Mouse (Mus musculus) limb, embryonic 10.5 days (tissue): ENCODE data around the gene St6galnac4. TPM values are rescaled to one million over a fixed set of nuclear protein-coding genes. Genes with fewer than 3 reads are reported as not detected.

ENCODE experiments used
- DNase-seq: peaks from one replicate; pipeline ENCODE4 v3.0.0-alpha.2; 2017; ENCODE audit warnings: low spot score
- H3K27ac ChIP-seq: fragments of 300-500 bp; sonication (generic); 2 replicates; pipeline ENCODE4 v1.5.1; 2016; ENCODE audit warnings: mild to moderate bottlenecking
- H3K27me3 ChIP-seq: fragments of 300-500 bp; sonication (generic); 2 replicates; pipeline ENCODE4 v1.6.1; 2016; ENCODE audit warnings: low read depth, mild to moderate bottlenecking; ENCODE audit not compliant: poor library complexity, severe bottlenecking
- H3K36me3 ChIP-seq: fragments of 300-500 bp; sonication (generic); 2 replicates; pipeline ENCODE4 v1.6.1; 2016; ENCODE audit warnings: mild to moderate bottlenecking, moderate library complexity
- H3K4me1 ChIP-seq: fragments of 300-500 bp; sonication (generic); 2 replicates; pipeline ENCODE4 v1.6.1; 2016
- H3K4me3 ChIP-seq: fragments of 300-500 bp; sonication (generic); 2 replicates; pipeline ENCODE4 v1.5.1; 2016; ENCODE audit warnings: mild to moderate bottlenecking, moderate library complexity
- H3K9me3 ChIP-seq: fragments of 300-500 bp; sonication (generic); replicated peaks from 2 replicates; pipeline ENCODE4 v1.6.1; 2016; ENCODE audit warnings: mild to moderate bottlenecking
- WGBS: fragments of 180-500 bp; shearing (Covaris S2); methylation state at CpG from one replicate; pipeline ENCODE4 v1.1.7; 2016; 5-methylcytosine and 5-hydroxymethylcytosine counted together
- polyA plus RNA-seq: library from polyadenylated mRNA; unstranded; fragments of >200 nt; fragmentation: Nextera tagmentation; extraction: Ambion mirVana; gene quantifications from 2 replicates; pipeline ENCODE4 v1.2.1, GENCODE M21; 2016

St6galnac4 gene
- polyA plus RNA-seq, 1 experiment from 2014 or later = 26.1 TPM

DNA sequence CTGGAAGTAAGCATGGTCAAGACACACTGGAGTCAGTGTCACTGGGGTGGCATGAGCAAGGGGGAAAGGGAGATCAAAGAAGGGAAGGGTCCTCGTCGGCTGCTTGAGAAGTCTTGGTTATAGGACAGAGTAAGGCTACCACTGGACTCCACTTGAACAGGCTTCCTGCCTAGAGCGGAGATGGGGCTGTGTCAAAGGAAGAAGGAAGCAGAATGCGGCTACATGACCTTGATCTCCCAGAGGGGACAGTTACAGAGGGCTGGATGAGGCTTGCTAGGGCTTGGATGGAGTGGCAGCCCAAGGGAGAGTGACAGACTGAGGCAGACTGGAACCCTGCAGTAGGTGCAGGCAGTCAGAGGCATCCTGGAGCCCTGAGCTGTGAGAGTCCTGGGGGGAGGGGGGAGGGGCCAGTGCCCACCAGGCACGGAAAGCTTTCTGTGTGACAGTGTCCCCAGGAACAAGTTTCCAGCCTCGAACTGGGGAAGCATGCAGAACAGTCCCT lies 53.7 kb downstream of the St6galnac4 start:
- Histone ChIP-seq H3K4me1 (peaks cover 34% of the 10 kb centered on the region), H3K27ac (peak overlapping the region; percentile 21), H3K9me3 (no peaks in the 10 kb centered on the region), H3K36me3 (no peaks in the 10 kb centered on the region), H3K27me3 (no peaks in the 10 kb centered on the region), H3K4me3 (no peak overlapping the region)
- 58% methylated on average over 6 of the region's 6 CpGs for WGBS
- DNase-seq = no peak

DNA sequence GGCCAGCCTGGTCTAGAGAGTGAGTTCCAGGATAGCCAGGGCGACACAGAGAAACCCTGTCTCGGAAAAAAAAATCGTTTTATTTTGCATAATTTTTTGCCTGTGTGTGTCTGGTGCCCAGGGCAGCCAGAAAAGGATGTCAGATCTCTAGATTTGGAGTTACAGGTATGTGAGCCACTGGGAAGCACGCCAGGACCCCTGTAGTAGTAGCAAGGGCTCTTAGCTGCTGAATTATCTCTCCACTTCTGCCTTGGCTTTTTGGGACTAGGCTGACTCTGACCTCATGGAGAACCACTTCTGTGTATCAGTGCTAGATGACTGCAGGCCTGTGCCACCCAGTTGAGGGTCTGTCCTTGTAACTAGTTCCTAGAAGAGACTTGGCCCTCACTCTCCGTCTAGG lies 54.9 kb downstream of the St6galnac4 start:
- Histone ChIP-seq H3K36me3 (no peaks in the 10 kb centered on the region), H3K4me3 (no peak overlapping the region), H3K4me1 (peaks cover 43% of the 10 kb centered on the region), H3K27ac (0 out of 2 replicates have a peak overlapping the region, but pooled peaks have one; percentile 9), H3K27me3 (no peaks in the 10 kb centered on the region), H3K9me3 (no peaks in the 10 kb centered on the region)
- WGBS = 89% methylated on average over 5 of the region's 5 CpGs
- DNase-seq = no peak

DNA sequence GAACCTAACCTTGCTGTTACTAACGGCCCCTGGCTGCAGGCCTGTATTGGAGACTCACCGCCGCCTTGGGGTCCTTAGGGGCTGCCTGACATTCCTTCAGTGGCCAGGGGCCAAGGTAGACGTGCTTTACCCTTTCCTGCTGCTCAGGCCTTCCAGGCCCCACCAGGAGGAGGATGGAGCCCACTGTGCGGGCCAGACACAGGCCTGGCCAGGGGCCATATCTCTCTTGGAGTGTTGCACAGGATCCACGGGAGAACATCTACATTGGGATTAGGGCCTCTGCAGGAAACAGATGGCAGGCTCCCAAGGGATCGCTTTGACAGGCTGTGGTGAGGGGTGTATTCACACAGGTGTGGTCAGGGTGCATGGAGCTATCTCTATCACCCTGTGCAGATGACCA lies 55.9 kb downstream of the St6galnac4 start:
- 80% methylated on average over 7 of the region's 7 CpGs for WGBS
- Histone ChIP-seq H3K4me1 (peaks cover 38% of the 10 kb centered on the region), H3K27me3 (no peaks in the 10 kb centered on the region), H3K9me3 (no peaks in the 10 kb centered on the region), H3K4me3 (no peak overlapping the region), H3K36me3 (no peaks in the 10 kb centered on the region), H3K27ac (peak overlapping the region; percentile 9)
- no peak for DNase-seq

DNA sequence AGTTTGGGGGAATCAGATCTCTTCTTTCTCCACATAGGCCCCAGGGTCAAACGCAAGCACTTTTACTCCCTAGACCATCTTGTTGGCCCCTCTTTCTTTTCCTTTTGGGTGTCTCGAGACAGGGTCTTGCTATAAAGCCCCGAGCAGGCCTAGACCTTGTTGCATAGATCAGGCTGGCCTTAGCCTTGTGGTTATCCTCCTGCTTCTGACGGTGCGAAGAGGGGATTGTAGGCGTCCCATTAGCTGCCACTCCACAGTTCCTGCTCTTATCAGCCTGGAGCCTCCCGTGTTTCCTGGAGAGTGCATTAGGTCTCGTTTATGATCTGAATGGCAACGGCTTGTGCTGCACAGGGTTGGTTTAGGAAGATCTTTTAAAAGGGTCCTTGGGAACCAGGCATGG lies 57.2 kb downstream of the St6galnac4 start:
- DNase-seq = no peak
- H3K9me3 ChIP-seq = no peaks in the 10 kb centered on the region
- H3K27ac ChIP-seq = peak overlapping the region; percentile 22; the same call in 1 of the 2 replicates
- no peak overlapping the region for H3K4me3 ChIP-seq
- no peaks in the 10 kb centered on the region for H3K36me3 ChIP-seq
- peaks cover 32% of the 10 kb centered on the region for H3K4me1 ChIP-seq
- 74% methylated on average over 9 of the region's 9 CpGs for WGBS
- H3K27me3 ChIP-seq = no peaks in the 10 kb centered on the region

DNA sequence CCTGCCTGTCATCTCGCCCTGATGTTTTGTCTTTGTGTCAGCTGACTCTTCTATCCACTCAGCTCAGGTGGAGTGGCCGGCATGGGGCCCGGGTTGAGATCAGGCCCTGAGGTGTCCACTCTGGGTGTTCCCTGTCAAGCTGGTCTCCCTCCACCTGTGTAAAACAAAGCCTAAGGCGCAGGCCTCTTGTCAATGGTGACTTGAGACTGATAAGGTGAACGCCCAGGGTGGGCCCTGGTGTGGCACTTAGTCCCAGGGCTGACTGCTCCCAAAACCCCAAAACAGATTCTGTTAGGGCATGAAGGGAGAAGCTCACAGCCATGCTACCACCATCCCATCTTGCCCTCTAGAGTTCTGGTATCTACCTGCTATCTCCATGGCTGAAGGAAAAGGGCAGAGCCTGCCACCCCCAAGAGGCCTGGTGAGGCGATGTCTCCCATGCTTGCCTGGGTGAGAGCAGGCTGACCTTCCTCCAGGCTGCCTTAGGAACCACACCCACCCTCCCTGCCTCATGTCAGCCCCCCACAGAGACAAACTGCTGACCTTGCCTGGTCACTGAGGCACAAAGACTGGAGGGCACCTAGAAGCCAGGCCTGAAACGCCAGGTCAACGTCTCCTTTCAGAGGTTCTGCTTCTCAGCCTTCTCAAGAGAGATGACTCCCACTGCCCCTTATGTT lies 58.0 kb downstream of the St6galnac4 start:
- no peak for DNase-seq
- Histone ChIP-seq H3K27ac (peak overlapping the region; percentile 85), H3K4me3 (no peak overlapping the region), H3K9me3 (no peaks in the 10 kb centered on the region), H3K4me1 (peaks cover 32% of the 10 kb centered on the region), H3K36me3 (no peaks in the 10 kb centered on the region), H3K27me3 (no peaks in the 10 kb centered on the region)
- 91% methylated on average over 8 of the region's 8 CpGs for WGBS

DNA sequence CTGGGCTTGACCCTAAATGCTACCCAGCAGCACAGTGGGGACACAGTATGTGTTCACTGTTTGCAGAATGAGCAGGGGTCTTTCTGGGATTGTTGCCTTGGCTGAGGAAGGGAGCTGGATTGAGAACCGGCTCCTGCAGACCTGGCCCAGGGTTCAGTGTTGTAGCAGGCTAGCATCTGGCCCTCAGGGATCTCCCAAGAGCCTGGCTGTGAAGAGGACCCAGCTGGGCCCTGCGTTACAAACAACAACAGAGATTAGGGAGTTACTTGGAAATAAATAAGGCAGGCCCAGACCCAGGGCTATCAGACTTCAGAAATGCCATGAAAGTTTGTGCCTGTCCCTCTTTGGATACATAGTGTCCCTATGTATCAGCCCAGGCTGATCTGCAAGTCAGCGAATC lies 58.8 kb downstream of the St6galnac4 start:
- H3K27me3 ChIP-seq = no peaks in the 10 kb centered on the region
- no peak overlapping the region for H3K4me3 ChIP-seq
- H3K36me3 ChIP-seq = no peaks in the 10 kb centered on the region
- WGBS = 67% methylated on average over 3 of the region's 3 CpGs
- H3K27ac ChIP-seq = peak overlapping the region; percentile 85
- H3K4me1 ChIP-seq = peaks cover 31% of the 10 kb centered on the region
- DNase-seq = no peak
- no peaks in the 10 kb centered on the region for H3K9me3 ChIP-seq

DNA sequence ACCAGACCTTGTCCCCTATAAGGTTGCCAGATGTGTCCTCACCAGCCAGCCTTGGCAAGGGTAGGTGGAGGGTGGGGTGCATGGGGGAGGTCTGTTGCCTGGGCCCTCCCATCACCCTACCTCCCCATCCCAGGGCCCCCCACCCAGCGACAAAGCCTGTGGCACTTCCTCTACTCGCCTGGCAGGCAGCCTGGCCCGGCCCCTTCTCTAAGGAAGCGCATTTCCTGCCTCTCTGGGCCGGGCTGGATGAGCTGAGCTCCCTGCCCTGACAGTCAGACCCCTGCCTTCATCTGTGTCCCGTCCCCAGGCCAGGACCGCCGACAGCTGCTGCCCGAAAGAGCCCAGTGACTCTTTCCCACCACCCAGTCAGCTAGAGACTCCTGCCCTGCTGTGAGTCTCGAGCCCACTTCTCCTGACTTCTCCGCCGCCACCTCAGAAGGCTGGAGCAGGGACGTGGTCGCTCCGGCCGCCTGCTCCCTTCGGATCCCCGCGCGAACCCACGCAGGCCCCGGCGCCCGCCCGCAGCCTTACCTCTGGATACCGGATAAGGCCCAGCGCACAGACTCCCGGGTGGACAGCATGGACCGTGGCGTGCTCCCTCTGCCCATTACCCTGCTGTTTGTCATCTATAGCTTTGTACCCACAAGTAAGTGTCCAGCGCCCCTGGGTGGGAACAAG lies 59.6 kb downstream of the St6galnac4 start, which contains the start of gene Eng:
Gene Eng, plus strand, starts transcription at position 217 of the 678 bp plus-strand sequence.
- WGBS = 55% methylated on average over 31 of the region's 31 CpGs
- Histone ChIP-seq H3K9me3 (no peaks in the 10 kb centered on the region), H3K36me3 (no peaks in the 10 kb centered on the region), H3K4me1 (peaks cover 28% of the 10 kb centered on the region), H3K27ac (peak within 1 kb of the TSS; percentile 85), H3K27me3 (no peaks in the 10 kb centered on the region), H3K4me3 (peak within 1 kb of the TSS; percentile 39)
- no peak for DNase-seq

DNA sequence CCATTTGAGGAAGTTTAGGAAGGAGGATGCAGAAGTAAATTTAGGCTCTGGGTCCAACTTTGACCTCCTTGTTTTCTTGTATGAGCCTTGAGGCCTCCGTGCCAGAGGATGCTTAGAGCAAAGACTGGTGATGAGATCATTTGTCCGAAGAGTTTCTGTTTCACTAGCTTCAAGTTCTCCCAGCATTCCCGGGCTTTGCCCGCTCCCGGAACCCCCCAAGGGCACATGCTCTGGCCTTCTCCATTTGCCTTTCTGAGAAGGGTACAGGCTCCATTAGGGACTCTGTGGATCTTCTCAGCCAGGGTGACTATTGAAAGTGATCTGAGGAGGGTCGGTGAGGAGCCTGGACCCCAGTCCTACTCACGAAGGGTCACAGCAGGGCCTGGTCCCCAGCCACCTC lies 60.5 kb downstream of the St6galnac4 start:
- Histone ChIP-seq H3K27me3 (no peaks in the 10 kb centered on the region), H3K27ac (peak overlapping the region; percentile 53), H3K9me3 (no peaks in the 10 kb centered on the region), H3K4me3 (peak overlapping the region; percentile 39), H3K4me1 (peaks cover 28% of the 10 kb centered on the region), H3K36me3 (no peaks in the 10 kb centered on the region)
- no peak for DNase-seq
- 90% methylated on average over 7 of the region's 7 CpGs for WGBS

Other genes with a start within 250 kb of the St6galnac4 start
- gene Ciz1, start 234.8 kb upstream of the St6galnac4 start, polyA plus RNA-seq = 61.3 and 74.8 TPM in 2 replicates
- 27.1 and 33.6 TPM in 2 replicates for gene Dnm1, start 233.8 kb upstream of the St6galnac4 start, polyA plus RNA-seq
- gene 1110008P14Rik, start 205.2 kb upstream of the St6galnac4 start, polyA plus RNA-seq = 36.3 and 37.0 TPM in 2 replicates
- not detected in 2 replicates for gene Lcn2, start 198.8 kb upstream of the St6galnac4 start, polyA plus RNA-seq
- 32.7 and 37.0 TPM in 2 replicates for gene Ptges2, start 191.2 kb upstream of the St6galnac4 start, polyA plus RNA-seq
- 5.9 and 7.3 TPM in 2 replicates for gene Naif1, start 136.6 kb upstream of the St6galnac4 start, polyA plus RNA-seq
- gene Slc25a25, start 135.7 kb upstream of the St6galnac4 start, polyA plus RNA-seq = 30.8 and 33.0 TPM in 2 replicates
- gene Fam102a, start 51.8 kb upstream of the St6galnac4 start, polyA plus RNA-seq = 12.0 and 14.0 TPM in 2 replicates
- 104 and 109 TPM in 2 replicates for gene Dpm2, start 16.2 kb upstream of the St6galnac4 start, polyA plus RNA-seq
- 1.0 and 2.7 TPM in 2 replicates for gene Pip5kl1, start 12.3 kb upstream of the St6galnac4 start, polyA plus RNA-seq
- 0.24 TPM in 1 of 2 replicates, not detected in the other for gene 9430097D07Rik, start 11.4 kb upstream of the St6galnac4 start, polyA plus RNA-seq
- gene St6galnac6, start 12.6 kb downstream of the St6galnac4 start, polyA plus RNA-seq = 11.8 and 16.7 TPM in 2 replicates
- 21.6 and 35.7 TPM in 2 replicates for gene Ak1, start 34.7 kb downstream of the St6galnac4 start, polyA plus RNA-seq
- 27.9 and 28.5 TPM in 2 replicates for gene Eng, start 59.5 kb downstream of the St6galnac4 start, polyA plus RNA-seq
- gene Fpgs, start 117.0 kb downstream of the St6galnac4 start, polyA plus RNA-seq = 31.6 and 35.4 TPM in 2 replicates
- 156 and 160 TPM in 2 replicates for gene Cdk9, start 126.0 kb downstream of the St6galnac4 start, polyA plus RNA-seq
- 16.2 and 20.9 TPM in 2 replicates for gene Sh2d3c, start 134.0 kb downstream of the St6galnac4 start, polyA plus RNA-seq
- gene 6330409D20Rik, start 153.9 kb downstream of the St6galnac4 start, polyA plus RNA-seq = 0.14 TPM in 1 of 2 replicates, not detected in the other
- 52.9 and 61.1 TPM in 2 replicates for gene Tor2a, start 170.1 kb downstream of the St6galnac4 start, polyA plus RNA-seq
- 0.23 and 0.38 TPM in 2 replicates for gene Ttc16, start 188.5 kb downstream of the St6galnac4 start, polyA plus RNA-seq
- gene Ptrh1, start 188.7 kb downstream of the St6galnac4 start, polyA plus RNA-seq = 5.3 and 5.6 TPM in 2 replicates
- 0.26 and 1.3 TPM in 2 replicates for gene Cfap157, start 197.3 kb downstream of the St6galnac4 start, polyA plus RNA-seq